In the genomic region with DNA sequence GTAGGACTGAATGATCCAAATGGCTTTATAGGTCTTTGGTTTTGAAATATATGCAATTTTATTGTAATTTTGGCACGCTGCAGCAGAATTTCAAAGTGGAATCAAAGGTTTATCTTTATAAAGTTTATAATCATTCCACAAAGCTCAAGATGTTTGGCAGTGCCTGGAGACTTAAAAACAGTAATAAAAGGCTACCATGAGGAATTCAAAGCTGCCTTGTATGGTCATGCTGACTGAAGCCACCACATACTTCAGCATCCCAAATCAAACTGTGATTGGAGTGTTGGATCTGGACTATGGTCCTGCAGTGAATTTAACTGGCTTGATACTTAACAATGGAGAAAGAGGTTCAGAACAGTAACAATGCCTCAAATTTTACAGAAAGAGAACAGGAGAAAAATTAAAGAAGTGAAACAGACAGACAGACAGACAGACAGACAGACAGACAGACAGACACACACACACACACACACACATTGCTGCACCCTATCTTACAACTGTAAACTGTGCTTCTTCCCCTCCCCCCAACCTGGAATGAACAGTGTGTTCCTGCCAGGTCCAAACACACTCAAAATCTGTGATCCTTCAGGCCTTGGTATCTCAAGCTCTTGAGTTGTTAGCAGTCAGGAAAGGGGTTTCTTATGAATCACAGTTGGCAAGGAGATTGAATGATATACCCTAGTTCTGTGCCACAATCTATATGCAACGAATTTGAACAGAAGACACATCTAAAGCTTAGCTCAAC, we compare ENCODE assay signal across 17 mouse cellular contexts. TPM values are rescaled to one million over a fixed set of nuclear protein-coding genes. Genes with fewer than 3 reads are reported as not detected.
DNase-seq lines count a peak whose midpoint lies in the region; ATAC-seq and TF ChIP-seq lines count a peak whose summit lies in the region.
"Had no signal": no experiment of that assay in that cellular context is flagged by ENCODE, and none has a peak within 500 bp of the region (broad histone marks: within the 10 kb centered on the region; RNA-seq: fewer than 3 reads in every experiment).

No protein-coding gene starts in this region.

- H3K9me3 ChIP-seq in heart, postnatal 0 days (replicated peaks; ENCODE audit: control insufficient read depth, low read length): no peaks in the 10 kb centered on the region
- no peaks in the 10 kb centered on the region for H3K9me3 ChIP-seq in heart, embryonic 12.5 days (replicated peaks)
- H3K9me3 ChIP-seq in forebrain, embryonic 12.5 days: no peaks in the 10 kb centered on the region
- H3K9me3 ChIP-seq in hindbrain, embryonic 14.5 days (ENCODE audit: control insufficient read depth, low read length): no peaks in the 10 kb centered on the region
- H3K9me3 ChIP-seq: hindbrain, embryonic 13.5 days; liver, embryonic 15.5 days; midbrain, embryonic 10.5 days had no signal

- no peaks in the 10 kb centered on the region for H3K27me3 ChIP-seq in heart, postnatal 0 days (ENCODE audit: control insufficient read depth, insufficient read depth, low read length)
- H3K27me3 ChIP-seq in heart, embryonic 12.5 days (replicated peaks): no peaks in the 10 kb centered on the region
- no peaks in the 10 kb centered on the region for H3K27me3 ChIP-seq in forebrain, embryonic 12.5 days
- no peaks in the 10 kb centered on the region for H3K27me3 ChIP-seq in hindbrain, embryonic 14.5 days (ENCODE audit: control insufficient read depth, insufficient read depth, low read length)
- H3K27me3 ChIP-seq: hindbrain, embryonic 13.5 days; liver, embryonic 15.5 days had no signal

- ATAC-seq in heart, postnatal 0 days (ENCODE audit: insufficient read depth, low read depth): no peak
- no peak for ATAC-seq in heart, embryonic 12.5 days (ENCODE audit: insufficient number of reproducible peaks, low FRiP score)
- no peak for ATAC-seq in forebrain, embryonic 12.5 days (ENCODE audit: low FRiP score)
- no peak for ATAC-seq in hindbrain, embryonic 14.5 days (ENCODE audit: low FRiP score)

- H3K4me2 ChIP-seq in heart, postnatal 0 days (ENCODE audit: low read depth, low read length): no peak overlapping the region
- no peak overlapping the region for H3K4me2 ChIP-seq in heart, embryonic 12.5 days
- no peak overlapping the region for H3K4me2 ChIP-seq in forebrain, embryonic 12.5 days
- H3K4me2 ChIP-seq in hindbrain, embryonic 14.5 days (replicated peaks): no peak overlapping the region
- H3K4me2 ChIP-seq: hindbrain, embryonic 13.5 days; liver, embryonic 15.5 days had no signal

- no peak for DNase-seq in heart, postnatal 0 days (ENCODE audit: low spot score)
- DNase-seq in heart, postnatal 14 days: peak; percentile 11 to 26
- peak; percentile 69 for DNase-seq in lung, postnatal 14 days
- DNase-seq in testis, postnatal 14 days (ENCODE audit: low spot score): peak; percentile 21
- DNase-seq in hindbrain, embryonic 14.5 days (ENCODE audit: low spot score): no peak
- DNase-seq: cerebellum, adult 8-10 months; gastrocnemius, postnatal 36 days; kidney, adult 18-20 months; kidney, postnatal 4 days; layer of hippocampus, postnatal 36 days; right cerebral cortex, postnatal 4 days had no signal

- H3K4me3 ChIP-seq in heart, postnatal 0 days (ENCODE audit: low read depth, low read length): no peak overlapping the region
- H3K4me3 ChIP-seq in heart, embryonic 12.5 days: no peak overlapping the region
- H3K4me3 ChIP-seq in forebrain, embryonic 12.5 days (replicated peaks): no peak overlapping the region
- no peak overlapping the region for H3K4me3 ChIP-seq in hindbrain, embryonic 14.5 days (replicated peaks; ENCODE audit: low read length)
- H3K4me3 ChIP-seq: erythroblast, embryonic 14.5 days; hindbrain, embryonic 13.5 days; liver, embryonic 15.5 days; midbrain, embryonic 10.5 days had no signal

- H3K9ac ChIP-seq in heart, postnatal 0 days (replicated peaks; ENCODE audit: low read depth, low read length): no peak overlapping the region
- no peak overlapping the region for H3K9ac ChIP-seq in heart, embryonic 12.5 days
- no peak overlapping the region for H3K9ac ChIP-seq in forebrain, embryonic 12.5 days
- H3K9ac ChIP-seq in hindbrain, embryonic 14.5 days: no peak overlapping the region
- H3K9ac ChIP-seq: hindbrain, embryonic 13.5 days; liver, embryonic 15.5 days had no signal

- intact Hi-C loops in heart, postnatal 14 days (cut with DNase I): loop anchor here (2.0 to 5.0 kb wide), 2 partner anchors 37 to 192 kb away; a partner anchor contains a TSS

- 56% methylated on average over 2 of the region's 2 CpGs for WGBS in heart, postnatal 0 days
- WGBS in heart, embryonic 12.5 days: 62% methylated on average over 2 of the region's 2 CpGs
- 78% methylated on average over 2 of the region's 2 CpGs for WGBS in forebrain, embryonic 12.5 days
- 74% methylated on average over 2 of the region's 2 CpGs for WGBS in hindbrain, embryonic 14.5 days

- no peaks in the 10 kb centered on the region for H3K36me3 ChIP-seq in heart, postnatal 0 days (replicated peaks; ENCODE audit: control insufficient read depth, insufficient read depth, low read length)
- no peaks in the 10 kb centered on the region for H3K36me3 ChIP-seq in heart, embryonic 12.5 days
- no peaks in the 10 kb centered on the region for H3K36me3 ChIP-seq in forebrain, embryonic 12.5 days (replicated peaks)
- no peaks in the 10 kb centered on the region for H3K36me3 ChIP-seq in hindbrain, embryonic 14.5 days (replicated peaks; ENCODE audit: control insufficient read depth, insufficient read depth)
- H3K36me3 ChIP-seq: hindbrain, embryonic 13.5 days; liver, embryonic 15.5 days; midbrain, embryonic 10.5 days had no signal

- TF ChIP-seq EP300 in heart, postnatal 0 days (IDR thresholded peaks at IDR 0.05; ENCODE audit: low read depth): no peak

- peak overlapping the region; percentile 16; the same call in 1 of the 2 replicates for H3K27ac ChIP-seq in heart, postnatal 0 days (ENCODE audit: low read depth)
- no peak overlapping the region for H3K27ac ChIP-seq in heart, embryonic 12.5 days (ENCODE audit: poor library complexity, severe bottlenecking)
- H3K27ac ChIP-seq in forebrain, embryonic 12.5 days: no peak overlapping the region
- H3K27ac ChIP-seq in hindbrain, embryonic 14.5 days: no peak overlapping the region
- H3K27ac ChIP-seq: hindbrain, embryonic 13.5 days; liver, embryonic 15.5 days; midbrain, embryonic 10.5 days had no signal

- 0 out of 2 replicates have a peak, but pooled peaks cover 3% of the 10 kb centered on the region for H3K4me1 ChIP-seq in heart, postnatal 0 days (ENCODE audit: control insufficient read depth, insufficient read depth)
- peaks cover 9% of the 10 kb centered on the region for H3K4me1 ChIP-seq in heart, embryonic 12.5 days (replicated peaks)
- no peaks in the 10 kb centered on the region; the same call in 1 of the 2 replicates for H3K4me1 ChIP-seq in forebrain, embryonic 12.5 days
- H3K4me1 ChIP-seq in hindbrain, embryonic 14.5 days (replicated peaks; ENCODE audit: control insufficient read depth, insufficient read depth, low read length): no peaks in the 10 kb centered on the region
- H3K4me1 ChIP-seq: hindbrain, embryonic 13.5 days; liver, embryonic 15.5 days; midbrain, embryonic 10.5 days had no signal

- no peak for TF ChIP-seq CTCF in heart, postnatal 0 days (IDR thresholded peaks at IDR 0.05; ENCODE audit: low read depth)

RNA-seq across cellular contexts. Expression of a gene that starts 50.3 kb away (rescaled TPM):
- 13.8 and 17.9 TPM in 2 replicates for total RNA-seq in heart, postnatal 0 days (2014; rRNA removed; ENCODE audit: low replicate concordance)
- 5.5 and 6.0 TPM in 2 replicates for polyA plus RNA-seq in heart, postnatal 0 days (2015; fragmentation: Nextera tagmentation; extraction: Ambion mirVana)
- polyA plus RNA-seq in heart, embryonic 12.5 days (2016; fragmentation: Nextera tagmentation; extraction: Ambion mirVana): 10.2 and 13.6 TPM in 2 replicates
- total RNA-seq in heart, postnatal 14 days (2021): 1 to 10 TPM; 5.8 to 8.9 TPM
- polyA plus RNA-seq in forebrain, embryonic 12.5 days (2016; fragmentation: Nextera tagmentation; extraction: Ambion mirVana): 26.5 and 28.8 TPM in 2 replicates
- polyA plus RNA-seq in hindbrain, embryonic 14.5 days (2014; fragmentation: Nextera tagmentation; extraction: Ambion mirVana): 69.5 and 72.9 TPM in 2 replicates

Comparison
In these comparisons a context has a peak if more than half of its experiments do, and no peak if none do; other contexts are left out.
1. DNase-seq: peak in heart, postnatal 14 days (2 of 2), lung, postnatal 14 days (single experiment) and testis, postnatal 14 days (single experiment); none in heart, postnatal 0 days (single experiment) and hindbrain, embryonic 14.5 days (single experiment).